Mouse (Mus musculus) limb, embryonic 14.5 days (tissue): ENCODE results near the gene Unc93b1. TPM values are rescaled to one million over a fixed set of nuclear protein-coding genes. Genes with fewer than 3 reads are reported as not detected.

ENCODE experiments used
- ATAC-seq: fragments of 200-750 bp; cut with Nextera tagmentation; 2 replicates; pipeline ENCODE4 v1.8.0; 2017; ENCODE audit warnings: low read depth, moderate number of reproducible peaks, moderate TSS enrichment; ENCODE audit not compliant: low FRiP score
- DNase-seq: peaks from one replicate; pipeline ENCODE4 v3.0.0-alpha.2; 2015; ENCODE audit warnings: low spot score
- H3K27ac ChIP-seq: fragments of 300-500 bp; sonication (generic); replicated peaks from 2 replicates; pipeline ENCODE4 v1.5.1; 2014; ENCODE audit warnings: low read depth, mild to moderate bottlenecking, low read length, moderate library complexity, mixed read lengths
- H3K27me3 ChIP-seq: fragments of 300-500 bp; sonication (generic); 2 replicates; pipeline ENCODE4 v1.6.1; 2014; ENCODE audit warnings: low read length, mixed read lengths; ENCODE audit not compliant: control insufficient read depth, insufficient read depth
- H3K36me3 ChIP-seq: fragments of 300-500 bp; sonication (generic); 2 replicates; pipeline ENCODE4 v1.6.1; 2014; ENCODE audit warnings: mild to moderate bottlenecking, low read length, moderate library complexity, mixed read lengths; ENCODE audit not compliant: control insufficient read depth, insufficient read depth
- H3K4me1 ChIP-seq: fragments of 300-500 bp; sonication (generic); 2 replicates; pipeline ENCODE4 v1.6.1; 2014; ENCODE audit warnings: antibody characterized with exemption, low read length, mixed read lengths; ENCODE audit not compliant: control insufficient read depth, insufficient read depth
- H3K4me2 ChIP-seq: fragments of 300-500 bp; sonication (generic); replicated peaks from 2 replicates; pipeline ENCODE4 v1.6.1; 2014; ENCODE audit warnings: low read depth, mild to moderate bottlenecking, low read length, moderate library complexity; ENCODE audit not compliant: severe bottlenecking
- H3K4me3 ChIP-seq: fragments of 300-500 bp; sonication (generic); replicated peaks from 2 replicates; pipeline ENCODE4 v1.5.1; 2014; ENCODE audit warnings: low read length
- H3K9ac ChIP-seq: fragments of 300-500 bp; sonication (generic); 2 replicates; pipeline ENCODE4 v1.6.1; 2014; ENCODE audit warnings: mild to moderate bottlenecking, low read depth, low read length, moderate library complexity; ENCODE audit not compliant: severe bottlenecking
- H3K9me3 ChIP-seq: fragments of 300-500 bp; sonication (generic); 2 replicates; pipeline ENCODE4 v1.6.1; 2016; ENCODE audit warnings: low read length; ENCODE audit not compliant: control insufficient read depth
- POLR2A ChIP-seq: fragments of 200-500 bp; IDR thresholded peaks from 2 replicates; pipeline ENCODE4 v1.8.0; 2012; ENCODE audit warnings: inconsistent platforms, mild to moderate bottlenecking, moderate library complexity, borderline replicate concordance; ENCODE audit not compliant: insufficient read depth, insufficient read length; ENCODE audit errors: extremely low read depth
- WGBS: fragments of 180-500 bp; shearing (Covaris S2); extraction: QIAGEN DNeasy Blood & Tissue Kit; methylation state at CpG from one replicate; pipeline ENCODE4 v1.1.7; 2014; 5-methylcytosine and 5-hydroxymethylcytosine counted together
- polyA plus RNA-seq, 2 experiments: library from polyadenylated mRNA; depleted of rRNA in 1 of 2; stranded (reverse) in 1 of 2; unstranded in 1 of 2; fragments of >200 nt; fragmentation: Nextera tagmentation in 1 of 2; extraction: Ambion mirVana in 1 of 2; gene quantifications; 2 replicates each; pipeline versions ENCODE4 v1.2.1 to v1.2.3; 2012 to 2014

Unc93b1 gene
- polyA plus RNA-seq, 2 experiments: 23.3 to 33.3 TPM

GRCm38 (mm10) chr19:3925859-3926258 is 9.1 kb upstream of the Unc93b1 start:
- Histone ChIP-seq H3K4me3 (no peak overlapping the region), H3K36me3 (no peaks in the 10 kb centered on the region), H3K27me3 (no peaks in the 10 kb centered on the region), H3K27ac (no peak overlapping the region), H3K4me1 (peaks cover 14% of the 10 kb centered on the region), H3K9me3 (no peaks in the 10 kb centered on the region), H3K9ac (no peak overlapping the region), H3K4me2 (no peak overlapping the region)
- no peak for ATAC-seq
- WGBS: 71% methylated on average over 6 of the region's 6 CpGs
- TF ChIP-seq POLR2A: no peak
- DNase-seq: no peak

GRCm38 (mm10) chr19:3926279-3926678 is 8.7 kb upstream of the Unc93b1 start:
- Histone ChIP-seq H3K27ac (0 out of 2 replicates have a peak overlapping the region, but pooled peaks have one; percentile 28), H3K36me3 (no peaks in the 10 kb centered on the region), H3K9ac (no peak overlapping the region), H3K4me1 (peaks cover 14% of the 10 kb centered on the region), H3K27me3 (no peaks in the 10 kb centered on the region), H3K9me3 (no peaks in the 10 kb centered on the region), H3K4me2 (no peak overlapping the region), H3K4me3 (no peak overlapping the region)
- WGBS: 52% methylated on average over 3 of the region's 3 CpGs
- TF ChIP-seq POLR2A: no peak
- DNase-seq (no peak), ATAC-seq (no peak)

GRCm38 (mm10) chr19:3926685-3927084 is 8.3 kb upstream of the Unc93b1 start:
- TF ChIP-seq POLR2A: no peak
- H3K4me3 ChIP-seq: no peak overlapping the region
- no peaks in the 10 kb centered on the region for H3K27me3 ChIP-seq
- no peak overlapping the region for H3K4me2 ChIP-seq
- no peaks in the 10 kb centered on the region for H3K36me3 ChIP-seq
- no peaks in the 10 kb centered on the region for H3K9me3 ChIP-seq
- H3K4me1 ChIP-seq: peaks cover 14% of the 10 kb centered on the region
- 70% methylated on average over 6 of the region's 6 CpGs for WGBS
- no peak overlapping the region for H3K9ac ChIP-seq
- DNase-seq (no peak), ATAC-seq (no peak)
- 0 out of 2 replicates have a peak overlapping the region, but pooled peaks have one; percentile 28 for H3K27ac ChIP-seq

GRCm38 (mm10) chr19:3927989-3928388 is 7.0 kb upstream of the Unc93b1 start:
- H3K36me3 ChIP-seq: no peaks in the 10 kb centered on the region
- DNase-seq (no peak), ATAC-seq (no peak)
- H3K4me2 ChIP-seq: no peak overlapping the region
- no peak overlapping the region for H3K4me3 ChIP-seq
- WGBS: 92% methylated on average over 4 of the region's 4 CpGs
- no peak for TF ChIP-seq POLR2A
- H3K4me1 ChIP-seq: peaks cover 14% of the 10 kb centered on the region
- H3K27me3 ChIP-seq: no peaks in the 10 kb centered on the region
- no peak overlapping the region for H3K27ac ChIP-seq
- no peaks in the 10 kb centered on the region for H3K9me3 ChIP-seq
- H3K9ac ChIP-seq: no peak overlapping the region

- Histone ChIP-seq H3K27ac (peak overlapping the region; percentile 77), H3K4me2 (no peak overlapping the region), H3K9ac (0 out of 2 replicates have a peak overlapping the region, but pooled peaks have one; percentile 34), H3K36me3 (no peaks in the 10 kb centered on the region), H3K9me3 (no peaks in the 10 kb centered on the region), H3K4me3 (no peak overlapping the region), H3K4me1 (peaks cover 14% of the 10 kb centered on the region), H3K27me3 (no peaks in the 10 kb centered on the region)
- DNase-seq (no peak), ATAC-seq (no peak)
- TF ChIP-seq POLR2A: no peak
- WGBS: 65% methylated on average over 4 of the region's 4 CpGs
Observed at GRCm38 (mm10) chr19:3928779-3929178, 6.2 kb upstream of the Unc93b1 start.
